Mouse (Mus musculus) cerebellum, postnatal 25 days (tissue): ENCODE data around the gene Chd5.

ENCODE experiments used
- DNase-seq, 2 experiments: peaks; one replicate each; pipeline ENCODE4 v3.0.0; 2021; ENCODE audit warnings: mixed read lengths in 2 of 2

Chd5 gene

GRCm38 (mm10) chr4:152355672-152356071 is 17.2 kb downstream of the Chd5 start:
- DNase-seq: no peak

- DNase-seq: no peak
These were observed 21.2 kb downstream of the Chd5 start for GRCm38 (mm10) chr4:152359700-152360099.

- peak in 1 of 2 experiments; percentile 28 for DNase-seq
These were observed 22.4 kb downstream of the Chd5 start for GRCm38 (mm10) chr4:152360855-152361254.

- DNase-seq: no peak
These were observed 23.7 kb downstream of the Chd5 start for GRCm38 (mm10) chr4:152362180-152362579.

- DNase-seq: no peak
These were observed 26.8 kb downstream of the Chd5 start for GRCm38 (mm10) chr4:152365228-152365627.

- peak in 1 of 2 experiments; percentile 42 for DNase-seq
These were observed 44.2 kb downstream of the Chd5 start for GRCm38 (mm10) chr4:152382528-152383252.

GRCm38 (mm10) chr4:152385644-152386043 is 47.2 kb downstream of the Chd5 start:
- peak in 1 of 2 experiments; percentile 50 for DNase-seq

GRCm38 (mm10) chr4:152392192-152392591 is 53.7 kb downstream of the Chd5 start:
- DNase-seq: peak; percentile 61 to 74

- no peak for DNase-seq
These were observed 54.2 kb downstream of the Chd5 start for GRCm38 (mm10) chr4:152392627-152393026.

- DNase-seq: peak; percentile 74 to 85
These were observed 60.5 kb downstream of the Chd5 start for GRCm38 (mm10) chr4:152398926-152399325.

GRCm38 (mm10) chr4:152405143-152405542 is 66.7 kb downstream of the Chd5 start:
- DNase-seq: no peak

GRCm38 (mm10) chr4:152405671-152406201 is 67.3 kb downstream of the Chd5 start:
- peak; percentile 53 to 63 for DNase-seq

GRCm38 (mm10) chr4:152406531-152406930 is 68.1 kb downstream of the Chd5 start:
- DNase-seq: peak in 1 of 2 experiments; percentile 35

- no peak for DNase-seq
These were observed 72.5 kb downstream of the Chd5 start for GRCm38 (mm10) chr4:152410961-152411360.

- no peak for DNase-seq
These were observed 74.2 kb downstream of the Chd5 start for GRCm38 (mm10) chr4:152412524-152413080.

GRCm38 (mm10) chr4:152418229-152419060 is 80.0 kb downstream of the Chd5 start:
- DNase-seq: no peak

- DNase-seq: no peak
These were observed 85.1 kb downstream of the Chd5 start for GRCm38 (mm10) chr4:152423576-152423975.

GRCm38 (mm10) chr4:152424341-152424740 is 85.9 kb downstream of the Chd5 start:
- DNase-seq: no peak

- DNase-seq: peak in 1 of 2 experiments; percentile 34
These were observed 86.5 kb downstream of the Chd5 start for GRCm38 (mm10) chr4:152424922-152425321.

- no peak for DNase-seq
These were observed 89.8 kb downstream of the Chd5 start for GRCm38 (mm10) chr4:152428259-152428658.

GRCm38 (mm10) chr4:152432308-152432707 is 93.9 kb downstream of the Chd5 start:
- peak; percentile 55 to 74 for DNase-seq

- peak; percentile 96 to 97 for DNase-seq
These were observed 96.4 kb downstream of the Chd5 start for GRCm38 (mm10) chr4:152434836-152435235.

GRCm38 (mm10) chr4:152435255-152435654 is 96.8 kb downstream of the Chd5 start:
- DNase-seq: peak; percentile 91 to 94
